8 mouse cellular contexts compared by ENCODE assay signal in the genomic region with DNA sequence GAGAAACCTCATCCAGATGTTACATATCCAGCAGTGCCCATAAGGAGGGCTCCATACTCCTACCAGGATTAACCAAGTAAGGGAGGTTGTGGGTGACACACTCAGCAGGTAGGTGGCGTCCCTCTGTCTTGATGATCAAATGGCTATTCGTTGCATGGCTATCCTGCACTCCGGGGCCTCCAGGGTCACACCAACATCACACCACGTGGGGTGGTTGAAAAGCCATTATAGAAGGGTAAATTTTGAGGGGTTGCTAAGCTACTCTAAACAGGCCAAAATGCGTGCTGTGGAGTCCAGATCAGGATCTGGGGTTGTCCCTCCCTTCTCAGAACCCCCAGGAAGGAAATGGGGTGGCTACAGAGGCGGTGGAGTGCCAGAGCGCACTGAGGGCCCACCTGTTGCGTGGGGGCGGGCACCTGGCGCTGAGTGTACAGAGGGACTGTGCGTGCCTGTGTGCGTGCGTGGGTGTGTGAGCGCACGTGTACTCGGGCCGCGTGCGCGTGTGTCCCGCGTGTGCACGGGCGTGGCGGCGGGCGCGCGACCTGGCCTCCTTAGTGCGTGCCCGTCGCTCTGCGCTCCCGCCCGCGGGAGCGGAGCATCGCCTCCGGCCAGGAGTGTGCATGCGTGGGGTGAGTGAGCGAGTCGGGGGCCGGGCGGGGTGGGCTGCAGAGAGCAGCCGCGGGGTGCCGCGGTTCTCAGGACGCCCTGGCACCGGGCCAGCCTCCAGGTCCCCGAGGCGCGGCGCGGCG. TPM values are rescaled to one million over a fixed set of nuclear protein-coding genes. Genes with fewer than 3 reads are reported as not detected.
A peak's percentile ranks its signal among the peaks of the same experiment; 100 is the strongest.
DNase-seq lines count a peak whose midpoint lies in the region; ATAC-seq and TF ChIP-seq lines count a peak whose summit lies in the region.

No protein-coding gene starts in this region.

- intact Hi-C loops in left cerebral cortex, postnatal 14 days (cut with DNase I): loop anchor here (5.0 kb wide), 1 partner anchor 65 kb away; no protein-coding TSS in a partner anchor

- H3K9me3 ChIP-seq in ES-Bruce4 (replicated peaks; ENCODE audit: control insufficient read depth, insufficient read depth, low read length, poor library complexity, severe bottlenecking): no peaks in the 10 kb centered on the region
- H3K9me3 ChIP-seq in forebrain, embryonic 13.5 days (replicated peaks): no peaks in the 10 kb centered on the region
- H3K9me3 ChIP-seq in intestine, embryonic 14.5 days (ENCODE audit: control insufficient read depth, low read length): no peaks in the 10 kb centered on the region
- H3K9me3 ChIP-seq in midbrain, embryonic 14.5 days (ENCODE audit: control insufficient read depth, low read length): no peaks in the 10 kb centered on the region
- H3K9me3 ChIP-seq in stomach, postnatal 0 days (ENCODE audit: control insufficient read depth, low read length): no peaks in the 10 kb centered on the region

- H3K36me3 ChIP-seq in ES-Bruce4 (ENCODE audit: control insufficient read depth, insufficient read depth, low read length, poor library complexity, severe bottlenecking): no peaks in the 10 kb centered on the region
- H3K36me3 ChIP-seq in forebrain, embryonic 13.5 days (ENCODE audit: poor library complexity, severe bottlenecking): no peaks in the 10 kb centered on the region
- no peaks in the 10 kb centered on the region for H3K36me3 ChIP-seq in intestine, embryonic 14.5 days (ENCODE audit: control insufficient read depth, insufficient read depth, low read length)
- no peaks in the 10 kb centered on the region for H3K36me3 ChIP-seq in midbrain, embryonic 14.5 days (ENCODE audit: control insufficient read depth, insufficient read depth, low read length)
- H3K36me3 ChIP-seq in stomach, postnatal 0 days (ENCODE audit: control insufficient read depth, insufficient read depth, low read length): no peaks in the 10 kb centered on the region

- no peak for TF ChIP-seq EP300 in ES-Bruce4 (IDR thresholded peaks at IDR 0.05; ENCODE audit: insufficient read depth, low read depth, low read length)
- TF ChIP-seq EP300 in stomach, postnatal 0 days (optimal IDR thresholded peaks at IDR 0.05): no peak

- peaks cover 7% of the 10 kb centered on the region for H3K27me3 ChIP-seq in ES-Bruce4 (ENCODE audit: control insufficient read depth, insufficient read depth, low read length, poor library complexity, severe bottlenecking)
- peaks cover 71% of the 10 kb centered on the region for H3K27me3 ChIP-seq in forebrain, embryonic 13.5 days
- H3K27me3 ChIP-seq in intestine, embryonic 14.5 days (replicated peaks; ENCODE audit: control insufficient read depth, insufficient read depth, low read length): peaks cover 58% of the 10 kb centered on the region
- peaks cover 54% of the 10 kb centered on the region for H3K27me3 ChIP-seq in midbrain, embryonic 14.5 days (ENCODE audit: control insufficient read depth, insufficient read depth, low read length)
- 0 out of 2 replicates have a peak, but pooled peaks cover 4% of the 10 kb centered on the region for H3K27me3 ChIP-seq in stomach, postnatal 0 days (ENCODE audit: control insufficient read depth, insufficient read depth, low read length)

- H3K4me3 ChIP-seq in ES-Bruce4 (ENCODE audit: low read depth, low read length): peak overlapping the region; percentile 58
- peak overlapping the region; percentile 61 for H3K4me3 ChIP-seq in bone marrow macrophage, adult 2 months (ENCODE audit: insufficient read depth, low read length)
- H3K4me3 ChIP-seq in forebrain, embryonic 13.5 days: peak overlapping the region; percentile 52
- peak overlapping the region; percentile 57 for H3K4me3 ChIP-seq in intestine, embryonic 14.5 days (ENCODE audit: low read depth, low read length)
- peak overlapping the region; percentile 62 for H3K4me3 ChIP-seq in midbrain, embryonic 14.5 days (replicated peaks; ENCODE audit: low read depth, low read length)
- H3K4me3 ChIP-seq in stomach, postnatal 0 days (ENCODE audit: low read depth, low read length): peak overlapping the region; percentile 70

- peak; percentile 76 for DNase-seq in intestine, embryonic 14.5 days (ENCODE audit: low spot score)
- peak; percentile 90 to 94 for DNase-seq in left cerebral cortex, postnatal 14 days (ENCODE audit: low spot score in 2 of 2)
- DNase-seq in midbrain, embryonic 14.5 days: peak; percentile 87
- peak; percentile 82 for DNase-seq in stomach, postnatal 0 days (ENCODE audit: low spot score)
- no peak for DNase-seq in urinary bladder, adult 18-20 months (ENCODE audit: low spot score in 2 of 2)

- H3K27ac ChIP-seq in ES-Bruce4 (ENCODE audit: insufficient read depth, low read length): no peak overlapping the region
- no peak overlapping the region for H3K27ac ChIP-seq in bone marrow macrophage, adult 2 months (ENCODE audit: insufficient read depth, low read depth, low read length)
- 0 out of 2 replicates have a peak overlapping the region, but pooled peaks have one; percentile 5 for H3K27ac ChIP-seq in forebrain, embryonic 13.5 days
- H3K27ac ChIP-seq in intestine, embryonic 14.5 days (ENCODE audit: low read depth): peak overlapping the region; percentile 83
- peak overlapping the region; percentile 74 for H3K27ac ChIP-seq in midbrain, embryonic 14.5 days (replicated peaks; ENCODE audit: low read depth, low read length)
- H3K27ac ChIP-seq in stomach, postnatal 0 days (replicated peaks): peak overlapping the region; percentile 94

- 2% methylated on average over 49 of the region's 56 CpGs for WGBS in forebrain, embryonic 13.5 days
- under 1% methylated on average over 40 of the region's 56 CpGs for WGBS in intestine, embryonic 14.5 days
- 1% methylated on average over 54 of the region's 56 CpGs for WGBS in midbrain, embryonic 14.5 days
- 2% methylated on average over 43 of the region's 56 CpGs for WGBS in stomach, postnatal 0 days

- TF ChIP-seq CTCF in ES-Bruce4 (IDR thresholded peaks at IDR 0.05; ENCODE audit: low read depth, low read length): peak; percentile 46
- no peak for TF ChIP-seq CTCF in bone marrow macrophage, adult 2 months (IDR thresholded peaks at IDR 0.05; ENCODE audit: low read depth, low read length)
- peak; percentile 60 for TF ChIP-seq CTCF in stomach, postnatal 0 days (IDR thresholded peaks at IDR 0.05; ENCODE audit: low read depth)

- peaks cover 5% of the 10 kb centered on the region for H3K4me1 ChIP-seq in ES-Bruce4 (ENCODE audit: control insufficient read depth, insufficient read depth, low read length)
- H3K4me1 ChIP-seq in bone marrow macrophage, adult 2 months (ENCODE audit: control insufficient read depth, insufficient read depth, low read length): peaks cover 14% of the 10 kb centered on the region
- H3K4me1 ChIP-seq in forebrain, embryonic 13.5 days: peaks cover 36% of the 10 kb centered on the region
- H3K4me1 ChIP-seq in intestine, embryonic 14.5 days (replicated peaks; ENCODE audit: control insufficient read depth, insufficient read depth, low read length): peaks cover 14% of the 10 kb centered on the region
- H3K4me1 ChIP-seq in midbrain, embryonic 14.5 days (ENCODE audit: control insufficient read depth, insufficient read depth, low read length): peaks cover 18% of the 10 kb centered on the region
- peaks cover 5% of the 10 kb centered on the region; the same call in 1 of the 2 replicates for H3K4me1 ChIP-seq in stomach, postnatal 0 days (replicated peaks; ENCODE audit: control insufficient read depth, insufficient read depth)

- peak; percentile 44 for ATAC-seq in forebrain, embryonic 13.5 days
- ATAC-seq in intestine, embryonic 14.5 days (replicated peaks; ENCODE audit: low FRiP score, low TSS enrichment, low read depth): 0 out of 2 replicates have a peak, but pooled peaks have one; percentile 0
- peak; percentile 68 for ATAC-seq in midbrain, embryonic 14.5 days (ENCODE audit: low FRiP score, low TSS enrichment)
- peak; percentile 43 for ATAC-seq in stomach, postnatal 0 days (ENCODE audit: low FRiP score, low TSS enrichment)

- peak overlapping the region; percentile 79 for H3K9ac ChIP-seq in ES-Bruce4 (ENCODE audit: low read depth, poor library complexity, severe bottlenecking)
- H3K9ac ChIP-seq in forebrain, embryonic 13.5 days: peak overlapping the region; percentile 70
- peak overlapping the region; percentile 69 for H3K9ac ChIP-seq in intestine, embryonic 14.5 days (ENCODE audit: low read length)
- peak overlapping the region; percentile 72 for H3K9ac ChIP-seq in midbrain, embryonic 14.5 days (replicated peaks; ENCODE audit: low read length)
- peak overlapping the region; percentile 87 for H3K9ac ChIP-seq in stomach, postnatal 0 days (ENCODE audit: low read length)

- peak overlapping the region; percentile 97 for H3K4me2 ChIP-seq in forebrain, embryonic 13.5 days
- peak overlapping the region; percentile 92 for H3K4me2 ChIP-seq in intestine, embryonic 14.5 days (ENCODE audit: low read length)
- H3K4me2 ChIP-seq in midbrain, embryonic 14.5 days (ENCODE audit: low read length): peak overlapping the region; percentile 90
- peak overlapping the region; percentile 97 for H3K4me2 ChIP-seq in stomach, postnatal 0 days (replicated peaks; ENCODE audit: low read depth)

- TF ChIP-seq POLR2A in ES-Bruce4 (IDR thresholded peaks at IDR 0.05; ENCODE audit: insufficient read depth, low read length): no peak
- TF ChIP-seq POLR2A in bone marrow macrophage, adult 2 months (IDR thresholded peaks at IDR 0.05; ENCODE audit: borderline replicate concordance, low read depth, low read length): no peak

RNA-seq across cellular contexts. Expression of gene Pdgfb, which starts 2.8 kb away (rescaled TPM):
- polyA plus RNA-seq in ES-Bruce4 (2011; ENCODE audit: insufficient read depth, insufficient read length, low read depth, missing spikeins): 16.8 and 17.1 TPM in 2 replicates
- 47.3 and 52.2 TPM in 2 replicates for polyA plus RNA-seq in bone marrow macrophage, adult 2 months (2012; ENCODE audit: insufficient read depth, insufficient read length, missing spikeins)
- polyA plus RNA-seq in forebrain, embryonic 13.5 days (2015; fragmentation: Nextera tagmentation; extraction: Ambion mirVana): 1.9 and 2.1 TPM in 2 replicates
- polyA plus RNA-seq in intestine, embryonic 14.5 days (2014; fragmentation: Nextera tagmentation; extraction: Ambion mirVana): 6.6 and 8.1 TPM in 2 replicates
- total RNA-seq in left cerebral cortex, postnatal 14 days (2021): 10 to 100 TPM; 41.9 to 42.8 TPM
- polyA plus RNA-seq in midbrain, embryonic 14.5 days (2014; fragmentation: Nextera tagmentation; extraction: Ambion mirVana): 4.7 and 5.1 TPM in 2 replicates
- polyA plus RNA-seq in stomach, postnatal 0 days (2015; fragmentation: Nextera tagmentation; extraction: Ambion mirVana): 3.1 and 3.6 TPM in 2 replicates

RNA-seq across cellular contexts. Expression of gene Cbx7, which starts 41.0 kb away (rescaled TPM):
- 111 and 112 TPM in 2 replicates for polyA plus RNA-seq in ES-Bruce4 (2011; ENCODE audit: insufficient read depth, insufficient read length, low read depth, missing spikeins)
- polyA plus RNA-seq in bone marrow macrophage, adult 2 months (2012; ENCODE audit: insufficient read depth, insufficient read length, missing spikeins): 18.5 and 32.9 TPM in 2 replicates
- polyA plus RNA-seq in forebrain, embryonic 13.5 days (2015; fragmentation: Nextera tagmentation; extraction: Ambion mirVana): 2.5 and 2.9 TPM in 2 replicates
- 4.6 and 6.2 TPM in 2 replicates for polyA plus RNA-seq in intestine, embryonic 14.5 days (2014; fragmentation: Nextera tagmentation; extraction: Ambion mirVana)
- 10 to 100 TPM in 1 of 2 experiments, 1 to 10 TPM in 1; 9.9 to 11.9 TPM for total RNA-seq in left cerebral cortex, postnatal 14 days (2021)
- 4.4 TPM in 2 replicates for polyA plus RNA-seq in midbrain, embryonic 14.5 days (2014; fragmentation: Nextera tagmentation; extraction: Ambion mirVana)
- 4.8 and 5.5 TPM in 2 replicates for polyA plus RNA-seq in stomach, postnatal 0 days (2015; fragmentation: Nextera tagmentation; extraction: Ambion mirVana)

Comparison
In these comparisons a context has a peak if more than half of its experiments do, and no peak if none do; other contexts are left out.
1. H3K27ac ChIP-seq: peak in forebrain, embryonic 13.5 days (single experiment), intestine, embryonic 14.5 days (single experiment), midbrain, embryonic 14.5 days (single experiment) and stomach, postnatal 0 days (single experiment); none in ES-Bruce4 (single experiment) and bone marrow macrophage, adult 2 months (single experiment).
2. ATAC-seq: peak in every context shown above with its lines; median percentile 68 in midbrain, embryonic 14.5 days; 44 in forebrain, embryonic 13.5 days; 43 in stomach, postnatal 0 days; 0 in intestine, embryonic 14.5 days.
3. DNase-seq: peak in intestine, embryonic 14.5 days (single experiment), left cerebral cortex, postnatal 14 days (2 of 2), midbrain, embryonic 14.5 days (single experiment) and stomach, postnatal 0 days (single experiment); none in urinary bladder, adult 18-20 months (0 of 2).
4. Peak in every context shown above with its lines, with median percentiles within 50 percentile points of each other: H3K4me3 ChIP-seq, H3K9ac ChIP-seq and H3K4me2 ChIP-seq.